Mouse (Mus musculus): Measurements from ENCODE around the gene Mat1a. TPM values are rescaled to one million over a fixed set of nuclear protein-coding genes. Genes with fewer than 3 reads are reported as not detected.

Mat1a gene
- polyA plus RNA-seq, 1 experiment from 2014 or later: 9.3 TPM

GRCm38 (mm10) chr14:41090777-41091176 is 14.1 kb upstream of the Mat1a start:
- no peak for ATAC-seq (ENCODE audit: insufficient read depth, low FRiP score)
- Histone ChIP-seq H3K9ac (ENCODE audit: low read length) (no peak overlapping the region), H3K27ac (ENCODE audit: low read length) (no peak overlapping the region), H3K4me3 (replicated peaks; ENCODE audit: low read length) (no peak overlapping the region), H3K4me2 (ENCODE audit: low read depth, low read length) (no peak overlapping the region), H3K9me3 (replicated peaks; ENCODE audit: control insufficient read depth, low read length) (no peaks in the 10 kb centered on the region), H3K4me1 (ENCODE audit: control insufficient read depth, insufficient read depth, low read length) (no peaks in the 10 kb centered on the region), H3K36me3 (ENCODE audit: control insufficient read depth, insufficient read depth, low read length) (no peaks in the 10 kb centered on the region), H3K27me3 (ENCODE audit: control insufficient read depth, insufficient read depth, low read length) (no peaks in the 10 kb centered on the region)
- WGBS: 42% methylated on average over 8 of the region's 8 CpGs

- no peaks in the 10 kb centered on the region for H3K4me1 ChIP-seq (ENCODE audit: control insufficient read depth, insufficient read depth, low read length)
- no peak overlapping the region for H3K4me3 ChIP-seq (replicated peaks; ENCODE audit: low read length)
- no peaks in the 10 kb centered on the region for H3K9me3 ChIP-seq (replicated peaks; ENCODE audit: control insufficient read depth, low read length)
- no peaks in the 10 kb centered on the region for H3K27me3 ChIP-seq (ENCODE audit: control insufficient read depth, insufficient read depth, low read length)
- H3K27ac ChIP-seq (ENCODE audit: low read length): no peak overlapping the region
- no peak overlapping the region for H3K9ac ChIP-seq (ENCODE audit: low read length)
- H3K36me3 ChIP-seq (ENCODE audit: control insufficient read depth, insufficient read depth, low read length): no peaks in the 10 kb centered on the region
- no peak overlapping the region for H3K4me2 ChIP-seq (ENCODE audit: low read depth, low read length)
- 59% methylated on average over 1 of the region's 1 CpGs for WGBS
- ATAC-seq (ENCODE audit: insufficient read depth, low FRiP score): no peak
These were observed 10.7 kb upstream of the Mat1a start for GRCm38 (mm10) chr14:41094114-41094513.

GRCm38 (mm10) chr14:41096296-41096860 is 8.5 kb upstream of the Mat1a start:
- H3K4me3 ChIP-seq (replicated peaks; ENCODE audit: low read length): no peak overlapping the region
- no peaks in the 10 kb centered on the region for H3K9me3 ChIP-seq (replicated peaks; ENCODE audit: control insufficient read depth, low read length)
- H3K36me3 ChIP-seq (ENCODE audit: control insufficient read depth, insufficient read depth, low read length): no peaks in the 10 kb centered on the region
- no peak for ATAC-seq (ENCODE audit: insufficient read depth, low FRiP score)
- H3K4me1 ChIP-seq (ENCODE audit: control insufficient read depth, insufficient read depth, low read length): no peaks in the 10 kb centered on the region
- H3K27ac ChIP-seq (ENCODE audit: low read length): no peak overlapping the region
- WGBS: 73% methylated on average over 3 of the region's 3 CpGs
- H3K4me2 ChIP-seq (ENCODE audit: low read depth, low read length): no peak overlapping the region
- H3K27me3 ChIP-seq (ENCODE audit: control insufficient read depth, insufficient read depth, low read length): no peaks in the 10 kb centered on the region
- H3K9ac ChIP-seq (ENCODE audit: low read length): no peak overlapping the region

GRCm38 (mm10) chr14:41098726-41099125 is 6.1 kb upstream of the Mat1a start:
- ATAC-seq (ENCODE audit: insufficient read depth, low FRiP score): no peak

GRCm38 (mm10) chr14:41100712-41101111 is 4.1 kb upstream of the Mat1a start:
- Histone ChIP-seq H3K27ac (ENCODE audit: low read length) (no peak overlapping the region), H3K27me3 (ENCODE audit: control insufficient read depth, insufficient read depth, low read length) (no peaks in the 10 kb centered on the region), H3K4me1 (ENCODE audit: control insufficient read depth, insufficient read depth, low read length) (no peaks in the 10 kb centered on the region), H3K9ac (ENCODE audit: low read length) (no peak overlapping the region), H3K4me2 (ENCODE audit: low read depth, low read length) (no peak overlapping the region), H3K4me3 (replicated peaks; ENCODE audit: low read length) (no peak overlapping the region), H3K36me3 (ENCODE audit: control insufficient read depth, insufficient read depth, low read length) (no peaks in the 10 kb centered on the region), H3K9me3 (replicated peaks; ENCODE audit: control insufficient read depth, low read length) (no peaks in the 10 kb centered on the region)
- 53% methylated on average over 3 of the region's 3 CpGs for WGBS
- no peak for ATAC-seq (ENCODE audit: insufficient read depth, low FRiP score)

More at GRCm38 (mm10) chr14:41098726-41099125, 6.1 kb upstream of the Mat1a start:
- no peaks in the 10 kb centered on the region for H3K27me3 ChIP-seq (ENCODE audit: control insufficient read depth, insufficient read depth, low read length)
- H3K4me1 ChIP-seq (ENCODE audit: control insufficient read depth, insufficient read depth, low read length): no peaks in the 10 kb centered on the region
- H3K4me2 ChIP-seq (ENCODE audit: low read depth, low read length): no peak overlapping the region
- no peaks in the 10 kb centered on the region for H3K9me3 ChIP-seq (replicated peaks; ENCODE audit: control insufficient read depth, low read length)
- H3K9ac ChIP-seq (ENCODE audit: low read length): no peak overlapping the region
- 89% methylated on average over 1 of the region's 1 CpGs for WGBS
- no peak overlapping the region for H3K4me3 ChIP-seq (replicated peaks; ENCODE audit: low read length)
- no peak overlapping the region for H3K27ac ChIP-seq (ENCODE audit: low read length)
- no peaks in the 10 kb centered on the region for H3K36me3 ChIP-seq (ENCODE audit: control insufficient read depth, insufficient read depth, low read length)

GRCm38 (mm10) chr14:41101242-41101641 is 3.6 kb upstream of the Mat1a start:
- Histone ChIP-seq H3K27ac (ENCODE audit: low read length) (no peak overlapping the region), H3K4me1 (ENCODE audit: control insufficient read depth, insufficient read depth, low read length) (no peaks in the 10 kb centered on the region), H3K36me3 (ENCODE audit: control insufficient read depth, insufficient read depth, low read length) (no peaks in the 10 kb centered on the region), H3K4me3 (replicated peaks; ENCODE audit: low read length) (no peak overlapping the region), H3K4me2 (ENCODE audit: low read depth, low read length) (no peak overlapping the region), H3K9ac (ENCODE audit: low read length) (no peak overlapping the region), H3K9me3 (replicated peaks; ENCODE audit: control insufficient read depth, low read length) (no peaks in the 10 kb centered on the region), H3K27me3 (ENCODE audit: control insufficient read depth, insufficient read depth, low read length) (no peaks in the 10 kb centered on the region)
- ATAC-seq (ENCODE audit: insufficient read depth, low FRiP score): no peak
- 58% methylated on average over 5 of the region's 5 CpGs for WGBS

GRCm38 (mm10) chr14:41102269-41102668 is 2.6 kb upstream of the Mat1a start:
- H3K27me3 ChIP-seq (ENCODE audit: control insufficient read depth, insufficient read depth, low read length): no peaks in the 10 kb centered on the region
- no peak overlapping the region for H3K9ac ChIP-seq (ENCODE audit: low read length)
- no peak for ATAC-seq (ENCODE audit: insufficient read depth, low FRiP score)
- H3K36me3 ChIP-seq (ENCODE audit: control insufficient read depth, insufficient read depth, low read length): no peaks in the 10 kb centered on the region
- WGBS: 62% methylated on average over 2 of the region's 2 CpGs
- H3K4me1 ChIP-seq (ENCODE audit: control insufficient read depth, insufficient read depth, low read length): no peaks in the 10 kb centered on the region
- no peak overlapping the region for H3K4me3 ChIP-seq (replicated peaks; ENCODE audit: low read length)
- no peak overlapping the region for H3K4me2 ChIP-seq (ENCODE audit: low read depth, low read length)
- H3K27ac ChIP-seq (ENCODE audit: low read length): no peak overlapping the region
- H3K9me3 ChIP-seq (replicated peaks; ENCODE audit: control insufficient read depth, low read length): no peaks in the 10 kb centered on the region

GRCm38 (mm10) chr14:41111031-41111668 is 6.3 kb downstream of the Mat1a start:
- peak; percentile 33; the same call in 1 of the 2 replicates for ATAC-seq (ENCODE audit: insufficient read depth, low FRiP score)
- no peaks in the 10 kb centered on the region for H3K27me3 ChIP-seq (ENCODE audit: control insufficient read depth, insufficient read depth, low read length)
- H3K4me1 ChIP-seq (ENCODE audit: control insufficient read depth, insufficient read depth, low read length): no peaks in the 10 kb centered on the region
- H3K27ac ChIP-seq (ENCODE audit: low read length): no peak overlapping the region
- no peak overlapping the region for H3K4me3 ChIP-seq (replicated peaks; ENCODE audit: low read length)
- WGBS: 75% methylated on average over 7 of the region's 7 CpGs
- H3K9me3 ChIP-seq (replicated peaks; ENCODE audit: control insufficient read depth, low read length): no peaks in the 10 kb centered on the region
- H3K4me2 ChIP-seq (ENCODE audit: low read depth, low read length): no peak overlapping the region
- no peak overlapping the region for H3K9ac ChIP-seq (ENCODE audit: low read length)
- no peaks in the 10 kb centered on the region for H3K36me3 ChIP-seq (ENCODE audit: control insufficient read depth, insufficient read depth, low read length)

GRCm38 (mm10) chr14:41112944-41113343 is 8.1 kb downstream of the Mat1a start:
- no peak overlapping the region for H3K4me2 ChIP-seq (ENCODE audit: low read depth, low read length)
- no peaks in the 10 kb centered on the region for H3K36me3 ChIP-seq (ENCODE audit: control insufficient read depth, insufficient read depth, low read length)
- no peaks in the 10 kb centered on the region for H3K9me3 ChIP-seq (replicated peaks; ENCODE audit: control insufficient read depth, low read length)
- H3K27me3 ChIP-seq (ENCODE audit: control insufficient read depth, insufficient read depth, low read length): no peaks in the 10 kb centered on the region
- no peaks in the 10 kb centered on the region for H3K4me1 ChIP-seq (ENCODE audit: control insufficient read depth, insufficient read depth, low read length)
- no peak for ATAC-seq (ENCODE audit: insufficient read depth, low FRiP score)
- H3K9ac ChIP-seq (ENCODE audit: low read length): no peak overlapping the region
- WGBS: 74% methylated on average over 4 of the region's 4 CpGs
- H3K27ac ChIP-seq (ENCODE audit: low read length): no peak overlapping the region
- no peak overlapping the region for H3K4me3 ChIP-seq (replicated peaks; ENCODE audit: low read length)
